Mouse (Mus musculus): ENCODE results near the gene Gm3500.
"Not testable (repeated sequence)": the region's sequence is repeated elsewhere in the genome, so short reads cannot be mapped to it uniquely, and the experiment has no call there.

DNA sequence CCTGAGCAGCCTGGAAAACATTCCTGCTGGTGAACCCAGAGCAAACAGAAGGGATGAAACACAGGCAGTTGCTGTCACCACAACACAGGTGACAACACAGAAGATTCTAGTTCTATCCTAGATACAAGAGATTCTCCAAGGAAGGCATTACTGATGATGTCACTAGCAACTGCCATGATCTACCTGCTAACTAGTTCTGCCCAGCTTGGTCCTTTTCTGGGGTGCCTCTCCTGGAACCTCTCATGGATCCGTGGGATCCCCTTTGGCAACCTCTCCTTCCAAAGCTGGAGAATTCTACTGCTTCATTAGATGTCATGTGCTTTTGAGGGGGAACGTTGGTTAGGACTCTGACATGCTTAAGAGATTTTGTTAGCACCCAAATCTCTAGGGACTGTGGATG is 54.0 kb downstream of the Gm3500 start, which contains the start of gene Gm3542:
- TF ChIP-seq CTCF (IDR thresholded peaks at IDR 0.05; ENCODE audit: low read depth, low read length); POLR2AphosphoS5 (IDR thresholded peaks at IDR 0.05; ENCODE audit: insufficient replicate concordance, low read depth, low read length); TAL1 (conservative IDR thresholded peaks at IDR 0.05; ENCODE audit: low read depth, low read length); GATA1 (IDR thresholded peaks at IDR 0.05; ENCODE audit: borderline replicate concordance, low read length); GATA2 (IDR thresholded peaks at IDR 0.05; ENCODE audit: borderline replicate concordance, low read depth, low read length): not testable (repeated sequence)

Measured in G1E (cell line).